Mouse (Mus musculus) G1E (cell line): ENCODE measurements around the gene Cryzl2.

Experiments used
- CTCF ChIP-seq: IDR thresholded peaks from 2 replicates; pipeline ENCODE4 v1.5.1; 2012; ENCODE audit warnings: low read depth, low read length, inconsistent platforms, mixed read lengths
- POLR2AphosphoS5 ChIP-seq: IDR thresholded peaks from 2 replicates; pipeline ENCODE4 v1.6.1; 2012; ENCODE audit warnings: low read depth, low read length, inconsistent platforms; ENCODE audit not compliant: insufficient replicate concordance
- TAL1 ChIP-seq: conservative IDR thresholded peaks from 2 replicates; pipeline ENCODE4 v1.6.1; 2012; ENCODE audit warnings: low read depth, low read length, inconsistent platforms, mixed read lengths

DNA sequence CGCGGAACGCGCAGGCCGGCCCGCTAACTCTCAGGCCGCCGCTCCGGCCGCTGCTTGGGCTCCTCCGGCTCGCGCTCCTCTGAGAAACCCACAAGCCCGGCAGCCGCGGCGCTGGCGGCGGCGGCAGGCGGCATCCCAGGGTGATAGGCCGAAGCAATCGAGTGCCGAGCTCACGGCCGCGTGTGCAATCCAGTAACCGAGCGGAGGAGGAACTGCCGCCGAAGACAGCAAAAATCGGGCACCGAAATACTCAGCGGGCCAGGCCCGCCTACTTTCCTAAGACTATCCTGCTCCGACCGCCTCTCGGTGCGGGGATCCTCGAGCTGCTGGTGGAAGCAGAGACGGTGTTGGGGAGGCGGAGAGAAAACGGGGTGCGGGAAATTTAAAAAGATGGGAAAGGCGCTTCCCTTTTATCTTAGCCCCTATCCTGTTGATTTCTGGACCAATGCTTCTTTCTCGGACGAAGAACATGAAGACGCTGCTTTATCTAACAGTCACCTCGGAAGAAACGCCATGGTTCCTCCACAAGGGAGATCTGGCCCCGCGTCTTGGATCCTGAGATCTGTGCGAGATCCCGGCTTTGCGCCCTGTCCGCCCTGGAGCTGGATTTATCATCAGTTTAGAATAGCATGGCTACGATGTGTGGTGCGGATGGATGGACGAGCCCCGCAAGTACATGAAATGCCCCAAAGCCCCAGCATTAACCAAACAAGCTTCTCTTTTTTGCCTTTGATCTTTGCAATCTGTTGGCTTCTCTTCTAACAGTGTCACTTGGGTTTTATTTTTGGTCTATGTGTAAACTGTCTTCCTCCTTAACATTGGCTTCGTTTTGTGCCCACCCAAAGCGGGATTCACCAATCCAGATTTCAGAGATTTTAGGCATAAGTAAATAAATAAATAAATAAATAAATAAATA lies 45.7 kb upstream of the Cryzl2 start, which contains the start of gene Rasal2:
- no peak for TF ChIP-seq POLR2AphosphoS5
- no peak for TF ChIP-seq CTCF
- no peak for TF ChIP-seq TAL1
